Mouse (Mus musculus) Patski (cell line): ENCODE results near the gene Cnp. TPM values are rescaled to one million over a fixed set of nuclear protein-coding genes. Genes with fewer than 3 reads are reported as not detected.
"Not testable (repeated sequence)": the region's sequence is repeated elsewhere in the genome, so short reads cannot be mapped to it uniquely, and the experiment has no call there.

ENCODE experiments used
- ATAC-seq: fragments of 100-300 bp; one replicate; pipeline ENCODE4 v1.8.0; 2021
- CTCF ChIA-PET: fragments of 350-600 bp; sonication (Branson Sonifier 250); formaldehyde crosslinking; loops from one replicate; lab custom pipeline; 2022; ENCODE audit warnings: inconsistent platforms; lab: Charles Lee
- POLR2A ChIA-PET: fragments of 350-600 bp; sonication (Branson Sonifier 250); formaldehyde crosslinking; loops from one replicate; lab custom pipeline; 2022; ENCODE audit warnings: antibody characterized with exemption, inconsistent platforms; lab: Charles Lee
- DNase-seq: peaks from one replicate; pipeline ENCODE4 v3.0.0-alpha.2; 2011; ENCODE audit warnings: low read depth, low spot score
- H3K27me3 ChIP-seq: fragments of 371-371 bp; one replicate; pipeline ENCODE4 v1.5.1; 2021
- CTCF ChIP-seq: fragments of 100-300 bp; IDR thresholded peaks from one replicate; pipeline ENCODE4 v1.5.1; 2021
- in situ Hi-C: fragments of 300-500 bp; cut with MboI; formaldehyde crosslinking; loops from 3 replicates; pipeline ENCODE4 v1.11.1; 2018; ENCODE audit warnings: low pct_unique_long_range_greater_than_20kb, mixed read lengths
- polyA plus RNA-seq: library from polyadenylated mRNA; unstranded; gene quantifications from one replicate; pipeline ENCODE4 v1.2.3, GENCODE M21; 2021

The Cnp gene
- polyA plus RNA-seq, 1 experiment from 2014 or later = 17.9 TPM

- ATAC-seq (no peak), DNase-seq (no peak)
- ChIA-PET POLR2A (interaction anchor here (0.6 to 0.9 kb wide), 2 partner anchors 24 to 1573 kb away, joined by 3 to 5 read pairs; no protein-coding TSS in a partner anchor), CTCF (no interaction called here)
- no peak for TF ChIP-seq CTCF
- no peaks in the 10 kb centered on the region for H3K27me3 ChIP-seq
- in situ Hi-C loops = no loop called here
Measured at GRCm38 (mm10) chr11:100604321-100605005, 29.8 kb downstream of the Cnp start.

GRCm38 (mm10) chr11:100605451-100605850, 30.7 kb downstream of the Cnp start:
- no peak for ATAC-seq
- TF ChIP-seq CTCF = no peak
- in situ Hi-C loops = no loop called here
- ChIA-PET CTCF (interaction anchor here (1.1 kb wide), 1 partner anchor 9 kb away, joined by 3 read pairs; no protein-coding TSS in a partner anchor), POLR2A (no interaction called here)
- H3K27me3 ChIP-seq = no peaks in the 10 kb centered on the region
- DNase-seq = no peak

- no peaks in the 10 kb centered on the region for H3K27me3 ChIP-seq
- ATAC-seq (no peak), DNase-seq (no peak)
- POLR2A ChIA-PET = interaction anchor here (0.7 to 1.3 kb wide), 2 partner anchors 12 to 82 kb away, joined by 3 to 7 read pairs; partner anchors contain the start of genes Dnajc7 and Nkiras2
- no peak for TF ChIP-seq CTCF
- in situ Hi-C loops = no loop called here
- CTCF ChIA-PET = interaction anchor here (1.5 kb wide), 1 partner anchor 13 kb away, joined by 3 read pairs; the partner anchor contains the start of gene Dnajc7
Measured at GRCm38 (mm10) chr11:100607121-100607520, 32.4 kb downstream of the Cnp start.

- H3K27me3 ChIP-seq = no peaks in the 10 kb centered on the region
- ATAC-seq (no peak), DNase-seq (no peak)
- in situ Hi-C loops = no loop called here
- TF ChIP-seq CTCF = no peak
- ChIA-PET CTCF (interaction anchor here (1.5 kb wide), 1 partner anchor 9 kb away, joined by 5 read pairs; the partner anchor contains the start of gene Nkiras2), POLR2A (interaction anchor here (0.6 kb wide), 1 partner anchor 182 kb away, joined by 5 read pairs; no protein-coding TSS in a partner anchor)
Measured at GRCm38 (mm10) chr11:100608796-100609195, 34.1 kb downstream of the Cnp start.

GRCm38 (mm10) chr11:100609355-100609996, 34.8 kb downstream of the Cnp start:
- ATAC-seq (no peak), DNase-seq (no peak)
- POLR2A ChIA-PET = interaction anchor here (0.6 to 1.2 kb wide), 3 partner anchors 9 to 182 kb away, joined by 3 to 5 read pairs (median 3); partner anchors contain the start of gene Nkiras2
- CTCF ChIA-PET = interaction anchor here (1.5 kb wide), 1 partner anchor 9 kb away, joined by 5 read pairs; the partner anchor contains the start of gene Nkiras2
- in situ Hi-C loops = no loop called here
- TF ChIP-seq CTCF = no peak
- H3K27me3 ChIP-seq = no peaks in the 10 kb centered on the region

- H3K27me3 ChIP-seq = no peaks in the 10 kb centered on the region
- in situ Hi-C loops = no loop called here
- no peak for TF ChIP-seq CTCF
- no peak for ATAC-seq
- DNase-seq = no peak
- POLR2A ChIA-PET = interaction anchor here (0.8 to 1.2 kb wide), 2 partner anchors 8 to 16 kb away, joined by 3 read pairs; partner anchors contain the start of gene Nkiras2
- CTCF ChIA-PET = interaction anchor here (1.5 to 1.8 kb wide), 2 partner anchors 8 to 13 kb away, joined by 4 to 5 read pairs; partner anchors contain the start of gene Nkiras2
Measured at GRCm38 (mm10) chr11:100609997-100610680, 35.4 kb downstream of the Cnp start.

- in situ Hi-C loops = no loop called here
- H3K27me3 ChIP-seq = no peaks in the 10 kb centered on the region
- ChIA-PET POLR2A (interaction anchor here (0.6 to 0.7 kb wide), 2 partner anchors 101 to 184 kb away, joined by 4 to 6 read pairs; partner anchors contain the start of gene Kat2a), CTCF (interaction anchor here (0.7 to 1.8 kb wide), 5 partner anchors 8 to 29 kb away, joined by 3 to 4 read pairs (median 3); no protein-coding TSS in a partner anchor)
- TF ChIP-seq CTCF = no peak
- ATAC-seq (no peak), DNase-seq (no peak)
Measured at GRCm38 (mm10) chr11:100611627-100612026, 36.9 kb downstream of the Cnp start.

GRCm38 (mm10) chr11:100613241-100613640, 38.5 kb downstream of the Cnp start:
- TF ChIP-seq CTCF = no peak
- DNase-seq (no peak), ATAC-seq (no peak)
- POLR2A ChIA-PET = no interaction called here
- CTCF ChIA-PET = interaction anchor here (1.8 kb wide), 1 partner anchor 28 kb away, joined by 4 read pairs; no protein-coding TSS in a partner anchor
- no peaks in the 10 kb centered on the region for H3K27me3 ChIP-seq
- in situ Hi-C loops = no loop called here

- no peak for TF ChIP-seq CTCF
- ChIA-PET POLR2A (interaction anchor here (0.5 to 0.7 kb wide), 2 partner anchors 91 to 114 kb away, joined by 3 to 4 read pairs; no protein-coding TSS in a partner anchor), CTCF (no interaction called here)
- DNase-seq = no peak
- in situ Hi-C loops = no loop called here
- H3K27me3 ChIP-seq = no peaks in the 10 kb centered on the region
- no peak for ATAC-seq
Measured at GRCm38 (mm10) chr11:100616332-100616731, 41.6 kb downstream of the Cnp start.

GRCm38 (mm10) chr11:100616836-100617235, 42.1 kb downstream of the Cnp start:
- ATAC-seq, in situ Hi-C loops, H3K27me3 ChIP-seq, DNase-seq, CTCF ChIA-PET: not testable (repeated sequence)
- POLR2A ChIA-PET = interaction anchor here (0.5 to 0.7 kb wide), 2 partner anchors 91 to 114 kb away, joined by 3 to 4 read pairs; no protein-coding TSS in a partner anchor
